Mouse (Mus musculus) ES-E14 (cell line): ENCODE measurements around the gene Nme4.

Source experiments
- CHD2 ChIP-seq: IDR thresholded peaks from 2 replicates; pipeline ENCODE4 v1.6.1; 2014; ENCODE audit warnings: mild to moderate bottlenecking, low read depth, low read length, inconsistent platforms
- ZC3H11A ChIP-seq: IDR thresholded peaks from 2 replicates; pipeline ENCODE4 v1.6.1; 2012; ENCODE audit warnings: low read depth, mild to moderate bottlenecking, inconsistent platforms, low read length, borderline replicate concordance

DNA sequence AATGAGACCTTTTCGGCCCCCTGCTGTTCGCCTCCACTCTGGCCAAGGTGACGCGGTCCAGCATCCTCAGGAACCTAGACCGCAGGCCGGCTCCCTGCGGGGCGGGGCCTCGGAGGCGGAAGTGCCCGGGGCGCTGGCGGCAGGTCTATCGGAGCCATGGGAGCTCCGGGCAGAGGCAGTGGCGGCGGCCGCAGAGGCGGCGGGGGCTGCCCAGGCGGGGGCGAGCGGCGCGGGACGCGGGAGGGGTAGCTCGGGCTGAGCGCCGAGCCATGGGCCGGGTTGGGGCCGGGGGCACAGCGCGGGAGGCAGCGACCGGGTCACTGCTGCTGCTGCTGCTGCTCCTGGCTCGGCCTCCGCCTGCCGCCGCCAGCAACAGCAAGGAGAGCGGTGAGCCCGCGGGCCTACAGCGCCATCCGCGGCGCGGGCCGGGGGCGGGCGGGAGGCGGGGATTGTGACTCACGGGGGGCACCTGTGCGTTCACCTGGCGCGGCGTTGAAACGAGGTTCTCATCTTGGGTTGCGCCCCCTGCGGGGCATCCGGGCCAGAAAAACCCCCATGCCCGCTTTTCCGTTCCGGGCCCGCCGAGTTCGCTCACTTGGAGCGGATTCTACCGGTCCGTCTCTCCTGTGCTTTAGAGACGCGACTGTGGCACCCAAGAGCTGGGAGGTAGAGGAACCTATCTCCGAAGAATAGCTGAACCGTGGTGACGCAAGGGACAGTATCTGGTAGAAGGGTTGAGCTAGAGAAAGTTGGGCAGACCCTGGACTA, 18.0 kb upstream of the Nme4 start, which contains the start of gene Tmem8:
- TF ChIP-seq ZC3H11A, result no peak
- no peak for TF ChIP-seq CHD2
